Mouse (Mus musculus) megakaryocyte, embryonic 14.5 days (primary cell): ENCODE measurements around the gene Srrm3.

Source experiments
- FLI1 ChIP-seq: IDR thresholded peaks from 2 replicates; pipeline ENCODE4 v1.6.1; 2012; ENCODE audit warnings: low read length, inconsistent platforms, mixed read lengths
- GATA1 ChIP-seq: IDR thresholded peaks from 3 replicates; pipeline ENCODE4 v1.6.1; 2012; ENCODE audit warnings: mixed read lengths, low read length, inconsistent platforms, borderline replicate concordance

GRCm38 (mm10) chr5:135890323-135890722, 83.6 kb downstream of the Srrm3 start:
- TF ChIP-seq GATA1 (no peak), FLI1 (no peak)
